Comparison of ENCODE assay signal across 16 mouse cellular contexts in the genomic region with DNA sequence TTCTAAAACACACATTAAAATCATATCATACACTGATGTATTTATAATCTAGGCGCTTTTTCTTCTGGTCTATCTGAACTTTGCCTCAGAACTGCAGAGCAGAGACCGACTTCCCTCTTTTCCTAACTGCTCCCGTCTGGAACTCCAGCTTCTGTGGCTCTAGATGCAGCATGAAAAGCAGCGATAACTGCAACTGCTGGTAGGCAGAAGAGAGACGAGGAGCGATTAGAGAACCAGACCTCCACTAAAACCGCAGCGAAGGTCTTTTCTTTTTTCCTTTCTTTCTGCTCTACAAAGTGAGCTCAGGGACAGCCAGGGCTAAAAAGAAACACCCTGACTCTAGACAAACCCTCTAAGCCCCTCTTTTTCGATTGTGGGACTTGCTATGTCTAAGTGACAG. TPM values are rescaled to one million over a fixed set of nuclear protein-coding genes. Genes with fewer than 3 reads are reported as not detected.
DNase-seq lines count a peak whose midpoint lies in the region; ATAC-seq lines count a peak whose summit lies in the region.
"Had no signal": no experiment of that assay in that cellular context is flagged by ENCODE, and none has a peak within 500 bp of the region (broad histone marks: within the 10 kb centered on the region; RNA-seq: fewer than 3 reads in every experiment).

No protein-coding gene starts in this region.

- no peak overlapping the region for H3K4me3 ChIP-seq in hindbrain, embryonic 12.5 days
- H3K4me3 ChIP-seq in hindbrain, embryonic 16.5 days (ENCODE audit: low read length): no peak overlapping the region
- no peak overlapping the region for H3K4me3 ChIP-seq in midbrain, embryonic 11.5 days (ENCODE audit: low read depth, low read length)
- no peak overlapping the region for H3K4me3 ChIP-seq in midbrain, embryonic 15.5 days
- H3K4me3 ChIP-seq in neural tube, embryonic 15.5 days (replicated peaks): no peak overlapping the region
- H3K4me3 ChIP-seq: limb, embryonic 13.5 days had no signal

- 60% methylated on average over 9 of the region's 9 CpGs for WGBS in hindbrain, embryonic 12.5 days
- 43% methylated on average over 9 of the region's 9 CpGs for WGBS in hindbrain, embryonic 16.5 days
- WGBS in midbrain, embryonic 11.5 days: 51% methylated on average over 9 of the region's 9 CpGs
- 39% methylated on average over 9 of the region's 9 CpGs for WGBS in midbrain, embryonic 15.5 days
- WGBS in neural tube, embryonic 15.5 days: 43% methylated on average over 9 of the region's 9 CpGs

- intact Hi-C loops in heart, postnatal 10 days (cut with DNase I): no loop called here
- intact Hi-C loops in left cerebral cortex, postnatal 10 days (cut with DNase I): no loop called here

- H3K9me3 ChIP-seq in hindbrain, embryonic 12.5 days (replicated peaks): no peaks in the 10 kb centered on the region
- H3K9me3 ChIP-seq in hindbrain, embryonic 16.5 days (ENCODE audit: control insufficient read depth, low read length): no peaks in the 10 kb centered on the region
- H3K9me3 ChIP-seq in midbrain, embryonic 11.5 days (ENCODE audit: control insufficient read depth, low read length): no peaks in the 10 kb centered on the region
- no peaks in the 10 kb centered on the region for H3K9me3 ChIP-seq in midbrain, embryonic 15.5 days
- H3K9me3 ChIP-seq in neural tube, embryonic 15.5 days (replicated peaks): no peaks in the 10 kb centered on the region
- H3K9me3 ChIP-seq: limb, embryonic 13.5 days had no signal

- no peaks in the 10 kb centered on the region for H3K36me3 ChIP-seq in hindbrain, embryonic 12.5 days
- no peaks in the 10 kb centered on the region for H3K36me3 ChIP-seq in hindbrain, embryonic 16.5 days (ENCODE audit: control insufficient read depth, insufficient read depth, low read length)
- H3K36me3 ChIP-seq in midbrain, embryonic 11.5 days (ENCODE audit: control insufficient read depth, insufficient read depth, low read length): no peaks in the 10 kb centered on the region
- no peaks in the 10 kb centered on the region for H3K36me3 ChIP-seq in midbrain, embryonic 15.5 days (replicated peaks)
- no peaks in the 10 kb centered on the region for H3K36me3 ChIP-seq in neural tube, embryonic 15.5 days
- H3K36me3 ChIP-seq: limb, embryonic 13.5 days had no signal

- peak; percentile 9 for DNase-seq in heart, adult 11 months
- DNase-seq in heart, postnatal 10 days: no peak
- DNase-seq in midbrain, embryonic 11.5 days (ENCODE audit: low spot score, missing footprints): no peak
- no peak for DNase-seq in left cerebral cortex, postnatal 10 days (ENCODE audit: extremely low spot score in 1 of 2, low spot score in 2 of 2)
- DNase-seq: adrenal gland, adult 2 months; cerebellum, adult 11 months; cerebellum, postnatal 25 days; kidney, adult 9 months; kidney, postnatal 36 days; layer of hippocampus, adult 9-11 months; thymus, postnatal 4 days had no signal

- ATAC-seq in hindbrain, embryonic 12.5 days (ENCODE audit: low FRiP score): no peak
- no peak for ATAC-seq in hindbrain, embryonic 16.5 days
- no peak for ATAC-seq in midbrain, embryonic 11.5 days (ENCODE audit: low FRiP score)
- ATAC-seq in midbrain, embryonic 15.5 days (replicated peaks): no peak
- no peak for ATAC-seq in neural tube, embryonic 15.5 days (ENCODE audit: low FRiP score)

- no peak overlapping the region for H3K9ac ChIP-seq in hindbrain, embryonic 12.5 days
- H3K9ac ChIP-seq in hindbrain, embryonic 16.5 days (ENCODE audit: low read depth, low read length): no peak overlapping the region
- no peak overlapping the region for H3K9ac ChIP-seq in midbrain, embryonic 11.5 days (ENCODE audit: low read length)
- no peak overlapping the region for H3K9ac ChIP-seq in midbrain, embryonic 15.5 days
- no peak overlapping the region for H3K9ac ChIP-seq in neural tube, embryonic 15.5 days (replicated peaks)
- H3K9ac ChIP-seq: limb, embryonic 13.5 days had no signal

- no peaks in the 10 kb centered on the region for H3K27me3 ChIP-seq in hindbrain, embryonic 12.5 days
- no peaks in the 10 kb centered on the region for H3K27me3 ChIP-seq in hindbrain, embryonic 16.5 days (replicated peaks; ENCODE audit: control insufficient read depth, insufficient read depth, low read length)
- no peaks in the 10 kb centered on the region for H3K27me3 ChIP-seq in midbrain, embryonic 11.5 days (ENCODE audit: control insufficient read depth, insufficient read depth, low read length)
- H3K27me3 ChIP-seq in midbrain, embryonic 15.5 days (replicated peaks): no peaks in the 10 kb centered on the region
- H3K27me3 ChIP-seq in neural tube, embryonic 15.5 days (replicated peaks): no peaks in the 10 kb centered on the region
- H3K27me3 ChIP-seq: limb, embryonic 13.5 days had no signal

- H3K4me2 ChIP-seq in hindbrain, embryonic 12.5 days (replicated peaks): peak overlapping the region; percentile 0; the same call in 1 of the 2 replicates
- no peak overlapping the region for H3K4me2 ChIP-seq in hindbrain, embryonic 16.5 days (ENCODE audit: low read length)
- H3K4me2 ChIP-seq in midbrain, embryonic 11.5 days: peak overlapping the region; percentile 1; the same call in 1 of the 2 replicates
- H3K4me2 ChIP-seq in midbrain, embryonic 15.5 days: no peak overlapping the region
- no peak overlapping the region for H3K4me2 ChIP-seq in neural tube, embryonic 15.5 days
- H3K4me2 ChIP-seq: limb, embryonic 13.5 days had no signal

- H3K4me1 ChIP-seq in hindbrain, embryonic 12.5 days: peaks cover 36% of the 10 kb centered on the region
- peaks cover 16% of the 10 kb centered on the region for H3K4me1 ChIP-seq in hindbrain, embryonic 16.5 days (ENCODE audit: control insufficient read depth, insufficient read depth, low read depth, low read length)
- peaks cover 30% of the 10 kb centered on the region for H3K4me1 ChIP-seq in midbrain, embryonic 11.5 days (ENCODE audit: control insufficient read depth, insufficient read depth, low read length)
- peaks cover 34% of the 10 kb centered on the region for H3K4me1 ChIP-seq in midbrain, embryonic 15.5 days
- peaks cover 36% of the 10 kb centered on the region for H3K4me1 ChIP-seq in neural tube, embryonic 15.5 days

- no peak overlapping the region for H3K27ac ChIP-seq in hindbrain, embryonic 12.5 days
- no peak overlapping the region for H3K27ac ChIP-seq in hindbrain, embryonic 16.5 days (ENCODE audit: low read depth, low read length)
- H3K27ac ChIP-seq in midbrain, embryonic 11.5 days (ENCODE audit: low read depth, low read length): no peak overlapping the region
- no peak overlapping the region for H3K27ac ChIP-seq in midbrain, embryonic 15.5 days
- peak overlapping the region; percentile 37; the same call in 1 of the 2 replicates for H3K27ac ChIP-seq in neural tube, embryonic 15.5 days (replicated peaks)
- H3K27ac ChIP-seq: limb, embryonic 13.5 days had no signal

RNA-seq across cellular contexts. Expression of gene E130308A19Rik, which starts 4.1 kb away (rescaled TPM):
- 10 to 100 TPM; 10.8 to 11.3 TPM for total RNA-seq in heart, postnatal 10 days (2021)
- 71.1 and 73.1 TPM in 2 replicates for polyA plus RNA-seq in hindbrain, embryonic 12.5 days (2016; fragmentation: Nextera tagmentation; extraction: Ambion mirVana)
- polyA plus RNA-seq in hindbrain, embryonic 16.5 days (2015; fragmentation: Nextera tagmentation; extraction: Ambion mirVana): 37.3 and 43.2 TPM in 2 replicates
- polyA plus RNA-seq in midbrain, embryonic 11.5 days (2014; fragmentation: Nextera tagmentation; extraction: Ambion mirVana): 43.2 and 49.0 TPM in 2 replicates
- 59.7 and 60.1 TPM in 2 replicates for polyA plus RNA-seq in midbrain, embryonic 15.5 days (2015; fragmentation: Nextera tagmentation; extraction: Ambion mirVana)
- polyA plus RNA-seq in neural tube, embryonic 15.5 days (2015; fragmentation: Nextera tagmentation; extraction: Ambion mirVana): 45.7 and 45.8 TPM in 2 replicates
- total RNA-seq in left cerebral cortex, postnatal 10 days (2021): 1 to 10 TPM; 9.3 to 10.0 TPM

RNA-seq across cellular contexts. Expression of gene Hsdl2, which starts 48.8 kb away (rescaled TPM):
- 100 to 1,000 TPM; 253 to 276 TPM for total RNA-seq in heart, postnatal 10 days (2021)
- polyA plus RNA-seq in hindbrain, embryonic 12.5 days (2016; fragmentation: Nextera tagmentation; extraction: Ambion mirVana): 37.8 and 41.8 TPM in 2 replicates
- polyA plus RNA-seq in hindbrain, embryonic 16.5 days (2015; fragmentation: Nextera tagmentation; extraction: Ambion mirVana): 45.6 and 50.5 TPM in 2 replicates
- 30.6 and 34.2 TPM in 2 replicates for polyA plus RNA-seq in midbrain, embryonic 11.5 days (2014; fragmentation: Nextera tagmentation; extraction: Ambion mirVana)
- polyA plus RNA-seq in midbrain, embryonic 15.5 days (2015; fragmentation: Nextera tagmentation; extraction: Ambion mirVana): 29.9 and 32.9 TPM in 2 replicates
- 40.0 and 43.0 TPM in 2 replicates for polyA plus RNA-seq in neural tube, embryonic 15.5 days (2015; fragmentation: Nextera tagmentation; extraction: Ambion mirVana)
- 10 to 100 TPM; 21.8 to 22.7 TPM for total RNA-seq in left cerebral cortex, postnatal 10 days (2021)

Comparison
In these comparisons a context has a peak if more than half of its experiments do, and no peak if none do; other contexts are left out.
1. H3K4me2 ChIP-seq: peak in hindbrain, embryonic 12.5 days (single experiment) and midbrain, embryonic 11.5 days (single experiment); none in hindbrain, embryonic 16.5 days (single experiment), midbrain, embryonic 15.5 days (single experiment) and neural tube, embryonic 15.5 days (single experiment).